Mouse (Mus musculus) liver, embryonic 18 days (tissue): ENCODE results near the gene Gja3. TPM values are rescaled to one million over a fixed set of nuclear protein-coding genes. Genes with fewer than 3 reads are reported as not detected.

Experiments used
- polyA plus RNA-seq: library from polyadenylated mRNA; depleted of rRNA; stranded (reverse); fragments of >200 nt; gene quantifications from 2 replicates; pipeline ENCODE4 v1.2.3, GENCODE M21; 2012; rRNA removed

Gja3 gene
- polyA plus RNA-seq: not detected in 2 replicates

DNA sequence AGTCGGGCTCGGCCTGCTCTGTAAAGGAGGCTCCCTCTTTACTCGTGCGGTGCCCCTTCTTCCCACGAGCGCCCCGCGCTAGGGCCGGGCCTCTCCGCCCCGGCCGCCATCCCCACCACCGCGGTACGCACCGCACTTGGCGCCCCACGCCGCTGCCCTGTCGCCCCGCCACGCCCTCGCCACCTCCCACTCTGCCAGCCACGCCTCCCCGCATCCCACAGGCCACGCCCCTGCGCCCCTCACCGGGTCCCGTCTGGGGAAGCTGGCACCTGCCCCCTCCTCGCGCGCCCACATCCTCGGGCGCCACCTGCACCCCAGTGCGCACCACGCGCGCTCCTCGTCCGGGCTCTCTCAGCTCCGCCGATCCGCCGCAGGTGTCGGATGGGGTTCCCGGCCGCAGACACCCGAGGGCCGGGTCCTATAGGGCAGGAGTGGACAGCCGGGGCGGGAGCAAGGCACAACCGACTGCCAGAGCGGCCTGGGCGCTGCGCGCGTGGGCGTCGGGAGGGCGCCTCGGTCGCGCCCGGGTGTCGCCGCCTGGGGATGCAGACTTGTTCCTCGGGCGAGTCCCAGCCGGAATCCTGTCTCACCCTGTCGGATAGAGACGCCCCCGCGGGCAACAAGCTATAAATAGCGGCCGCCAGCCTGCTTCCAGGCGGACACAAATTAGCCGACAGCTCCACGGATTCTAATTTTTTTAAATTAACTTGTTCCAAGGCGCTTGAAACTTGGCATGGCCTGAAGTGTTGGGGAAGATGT lies at the start of gene Gja3:
Gene Gja3 (minus strand): TSS at position 538 of the 759 bp plus-strand sequence.

DNA sequence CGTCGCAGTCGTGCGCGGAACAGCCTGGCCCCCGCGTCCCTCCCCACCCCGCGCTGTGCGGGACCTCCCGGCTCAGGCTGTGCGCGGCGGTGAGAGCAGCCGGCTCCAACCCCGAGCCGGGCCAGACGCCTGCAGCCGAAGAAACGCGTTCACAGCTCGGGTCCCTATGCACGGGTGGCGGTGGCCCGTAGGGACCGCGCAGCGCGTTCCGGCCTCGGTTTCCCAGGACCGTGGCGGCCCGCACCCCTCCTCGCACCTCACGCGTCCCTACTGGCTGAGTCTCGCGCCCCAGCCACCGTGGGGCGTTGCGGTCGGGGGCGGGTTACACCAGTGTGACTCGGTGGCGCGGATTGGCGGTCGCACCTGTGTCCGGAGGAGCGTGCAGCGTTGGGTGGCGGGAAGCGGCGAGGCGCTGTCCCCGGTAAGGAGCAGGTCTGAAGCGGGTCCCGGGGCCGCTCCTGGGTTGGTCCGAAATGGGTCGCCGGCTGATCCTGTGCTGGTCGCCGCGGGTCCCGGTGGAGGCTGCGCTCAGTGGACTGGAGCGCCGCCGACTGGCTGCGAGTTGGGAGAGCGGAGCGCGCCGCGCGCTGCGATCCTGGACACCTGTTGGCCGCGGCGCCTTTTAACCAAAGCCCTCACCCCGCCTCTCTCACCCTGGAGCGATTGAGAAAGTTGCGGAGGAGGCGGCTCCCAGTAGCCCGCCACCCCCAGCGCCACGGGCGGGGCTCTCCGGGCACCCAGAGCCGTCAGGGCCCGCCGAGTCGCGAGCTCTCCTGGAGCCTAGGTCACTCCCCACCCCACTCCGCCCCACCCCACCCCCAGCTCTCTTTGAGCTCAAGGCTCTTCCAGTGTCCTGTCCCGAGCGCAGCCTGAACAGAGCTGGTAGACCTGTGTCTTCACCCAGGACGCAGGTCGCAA lies 46.5 kb upstream of the Gja3 start, which contains the start of gene Gjb2:
Gene Gjb2 (minus strand): TSS at position 597 of the 918 bp plus-strand sequence.

Other genes starting within 250 kb of the Gja3 start
- gene Zmym5, start 246.4 kb downstream of the Gja3 start, polyA plus RNA-seq: 7.4 and 8.0 TPM in 2 replicates
- gene Zmym2, start 171.4 kb downstream of the Gja3 start, polyA plus RNA-seq: 7.2 TPM in 2 replicates
- gene Gjb2, start 46.6 kb upstream of the Gja3 start, polyA plus RNA-seq: 21.8 and 23.6 TPM in 2 replicates
- gene Gm4491, start 57.8 kb upstream of the Gja3 start, polyA plus RNA-seq: not detected in 2 replicates
- not detected in 2 replicates for gene Gjb6, start 75.5 kb upstream of the Gja3 start, polyA plus RNA-seq